Mouse (Mus musculus) hindbrain, embryonic 11.5 days (tissue): ENCODE results near the gene Tmc3. TPM values are rescaled to one million over a fixed set of nuclear protein-coding genes. Genes with fewer than 3 reads are reported as not detected.

Experiments
- ATAC-seq: fragments of 200-750 bp; cut with Nextera tagmentation; 2 replicates; pipeline ENCODE4 v1.8.0; 2017; ENCODE audit warnings: mild to moderate bottlenecking, moderate TSS enrichment, moderate library complexity; ENCODE audit not compliant: low FRiP score
- DNase-seq: peaks from one replicate; pipeline ENCODE4 v3.0.0-alpha.2; 2015; ENCODE audit warnings: low spot score
- H3K27ac ChIP-seq: fragments of 300-500 bp; sonication (generic); 2 replicates; pipeline ENCODE4 v1.5.1; 2014; ENCODE audit warnings: mild to moderate bottlenecking, low read depth, low read length
- H3K27me3 ChIP-seq: fragments of 300-500 bp; sonication (generic); 2 replicates; pipeline ENCODE4 v1.6.1; 2014; ENCODE audit warnings: mild to moderate bottlenecking, low read length, moderate library complexity, mixed read lengths; ENCODE audit not compliant: control insufficient read depth, insufficient read depth
- H3K36me3 ChIP-seq: fragments of 300-500 bp; sonication (generic); 2 replicates; pipeline ENCODE4 v1.6.1; 2014; ENCODE audit warnings: mild to moderate bottlenecking, low read length, moderate library complexity, mixed read lengths; ENCODE audit not compliant: control insufficient read depth, insufficient read depth
- H3K4me1 ChIP-seq: fragments of 300-500 bp; sonication (generic); replicated peaks from 2 replicates; pipeline ENCODE4 v1.6.1; 2014; ENCODE audit warnings: low read length, mixed read lengths; ENCODE audit not compliant: control insufficient read depth, insufficient read depth
- H3K4me2 ChIP-seq: fragments of 300-500 bp; sonication (generic); replicated peaks from 2 replicates; pipeline ENCODE4 v1.6.1; 2014; ENCODE audit warnings: mild to moderate bottlenecking, low read depth, low read length
- H3K4me3 ChIP-seq: fragments of 300-500 bp; sonication (generic); 2 replicates; pipeline ENCODE4 v1.5.1; 2014; ENCODE audit warnings: low read depth, low read length
- H3K9ac ChIP-seq: fragments of 300-500 bp; sonication (generic); 2 replicates; pipeline ENCODE4 v1.6.1; 2014; ENCODE audit warnings: low read depth, low read length
- H3K9me3 ChIP-seq: fragments of 300-500 bp; sonication (generic); 2 replicates; pipeline ENCODE4 v1.6.1; 2016; ENCODE audit warnings: low read length; ENCODE audit not compliant: control insufficient read depth
- WGBS: fragments of 180-500 bp; shearing (Covaris S2); extraction: QIAGEN DNeasy Blood & Tissue Kit; methylation state at CpG from one replicate; pipeline ENCODE4 v1.1.7; 2014; 5-methylcytosine and 5-hydroxymethylcytosine counted together
- polyA plus RNA-seq: library from polyadenylated mRNA; unstranded; fragments of >200 nt; fragmentation: Nextera tagmentation; extraction: Ambion mirVana; gene quantifications from 2 replicates; pipeline ENCODE4 v1.2.1, GENCODE M21; 2014

Tmc3 gene
- polyA plus RNA-seq, 1 experiment from 2014 or later: 1.5 TPM

DNA sequence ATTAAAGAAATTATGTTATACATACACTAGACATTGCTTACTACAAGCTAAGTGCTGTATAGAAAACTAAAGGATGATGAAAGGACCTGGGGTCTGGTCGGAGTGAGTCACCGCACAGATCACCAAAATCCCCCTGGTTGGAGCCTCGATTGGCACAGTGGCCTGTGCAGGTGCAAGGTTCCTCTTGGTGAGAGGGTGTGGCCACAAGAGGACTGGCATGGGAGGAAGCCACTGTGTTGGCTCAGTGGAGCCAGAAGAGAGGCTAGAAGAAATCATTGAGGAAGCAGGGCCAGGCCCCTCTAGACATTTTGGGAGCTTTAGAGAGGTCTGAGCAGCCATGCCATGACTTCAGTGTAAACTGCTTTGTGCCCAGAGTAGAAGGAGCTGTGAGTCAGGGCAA lies 54.4 kb downstream of the Tmc3 start:
- Histone ChIP-seq H3K27me3 (no peaks in the 10 kb centered on the region), H3K9ac (no peak overlapping the region), H3K4me1 (no peaks in the 10 kb centered on the region), H3K4me2 (no peak overlapping the region), H3K27ac (no peak overlapping the region), H3K36me3 (no peaks in the 10 kb centered on the region), H3K9me3 (no peaks in the 10 kb centered on the region), H3K4me3 (no peak overlapping the region)
- WGBS: 90% methylated on average over 3 of the region's 3 CpGs
- DNase-seq (no peak), ATAC-seq (no peak)

DNA sequence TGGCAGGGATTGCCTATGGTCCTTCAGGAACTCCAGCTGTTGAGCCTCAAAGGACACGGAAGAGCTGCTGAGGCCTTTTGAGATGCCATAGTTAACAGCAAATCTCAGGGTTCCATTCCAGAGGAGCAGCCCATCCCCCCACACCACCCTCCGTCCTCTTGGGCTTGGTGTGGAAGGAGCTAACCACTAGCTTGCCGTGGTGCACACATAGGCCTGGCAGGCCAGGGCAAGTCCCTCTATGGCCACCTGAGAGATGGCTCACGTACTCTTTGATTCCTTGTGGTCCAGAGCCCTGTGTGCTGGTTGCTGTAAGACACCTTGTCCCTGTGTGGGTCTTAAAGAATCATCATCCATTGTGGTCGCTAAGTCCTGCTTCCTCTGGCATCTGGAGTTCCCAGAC lies 55.9 kb downstream of the Tmc3 start:
- H3K27me3 ChIP-seq: no peaks in the 10 kb centered on the region
- H3K4me1 ChIP-seq: no peaks in the 10 kb centered on the region
- no peaks in the 10 kb centered on the region for H3K9me3 ChIP-seq
- no peak overlapping the region for H3K4me3 ChIP-seq
- 87% methylated on average over 5 of the region's 5 CpGs for WGBS
- no peak overlapping the region for H3K9ac ChIP-seq
- H3K27ac ChIP-seq: no peak overlapping the region
- H3K4me2 ChIP-seq: no peak overlapping the region
- H3K36me3 ChIP-seq: no peaks in the 10 kb centered on the region
- DNase-seq (no peak), ATAC-seq (no peak)

GRCm38 (mm10) chr7:83641163-83641562 lies 56.4 kb downstream of the Tmc3 start:
- Histone ChIP-seq H3K4me2 (no peak overlapping the region), H3K36me3 (no peaks in the 10 kb centered on the region), H3K4me1 (no peaks in the 10 kb centered on the region), H3K4me3 (no peak overlapping the region), H3K9me3 (no peaks in the 10 kb centered on the region), H3K9ac (no peak overlapping the region), H3K27ac (no peak overlapping the region), H3K27me3 (no peaks in the 10 kb centered on the region)
- DNase-seq (no peak), ATAC-seq (no peak)
- 73% methylated on average over 2 of the region's 2 CpGs for WGBS

GRCm38 (mm10) chr7:83643581-83643980 lies 58.9 kb downstream of the Tmc3 start:
- H3K36me3 ChIP-seq: no peaks in the 10 kb centered on the region
- DNase-seq (no peak), ATAC-seq (no peak)
- no peak overlapping the region for H3K4me3 ChIP-seq
- 93% methylated on average over 6 of the region's 6 CpGs for WGBS
- H3K9me3 ChIP-seq: no peaks in the 10 kb centered on the region
- H3K4me1 ChIP-seq: no peaks in the 10 kb centered on the region
- H3K27me3 ChIP-seq: no peaks in the 10 kb centered on the region
- no peak overlapping the region for H3K9ac ChIP-seq
- H3K4me2 ChIP-seq: no peak overlapping the region
- no peak overlapping the region for H3K27ac ChIP-seq

DNA sequence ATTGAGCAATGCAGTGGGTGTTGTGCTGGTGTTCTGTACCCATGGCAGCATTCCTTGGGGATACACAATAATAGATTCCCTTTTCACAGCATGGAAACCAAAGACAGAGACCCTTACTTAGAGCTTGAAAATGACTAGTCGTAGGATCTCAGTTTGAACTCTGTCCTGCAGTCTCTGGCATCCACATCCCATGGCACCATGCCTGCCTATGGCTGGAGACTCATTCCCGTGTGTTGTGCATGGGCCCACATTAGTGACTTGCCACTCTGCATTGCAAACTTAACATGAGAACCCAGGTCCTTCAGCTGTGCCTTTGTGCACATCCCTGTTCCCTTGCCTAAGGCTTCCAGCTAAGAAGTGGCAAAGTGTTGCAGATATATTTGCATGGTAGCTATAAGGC lies 60.0 kb downstream of the Tmc3 start:
- H3K27me3 ChIP-seq: no peaks in the 10 kb centered on the region
- WGBS: 86% methylated on average over 2 of the region's 2 CpGs
- H3K27ac ChIP-seq: no peak overlapping the region
- no peak overlapping the region for H3K4me3 ChIP-seq
- ATAC-seq: no peak
- H3K4me1 ChIP-seq: no peaks in the 10 kb centered on the region
- H3K9ac ChIP-seq: no peak overlapping the region
- DNase-seq: no peak
- no peak overlapping the region for H3K4me2 ChIP-seq
- H3K9me3 ChIP-seq: no peaks in the 10 kb centered on the region
- H3K36me3 ChIP-seq: no peaks in the 10 kb centered on the region

DNA sequence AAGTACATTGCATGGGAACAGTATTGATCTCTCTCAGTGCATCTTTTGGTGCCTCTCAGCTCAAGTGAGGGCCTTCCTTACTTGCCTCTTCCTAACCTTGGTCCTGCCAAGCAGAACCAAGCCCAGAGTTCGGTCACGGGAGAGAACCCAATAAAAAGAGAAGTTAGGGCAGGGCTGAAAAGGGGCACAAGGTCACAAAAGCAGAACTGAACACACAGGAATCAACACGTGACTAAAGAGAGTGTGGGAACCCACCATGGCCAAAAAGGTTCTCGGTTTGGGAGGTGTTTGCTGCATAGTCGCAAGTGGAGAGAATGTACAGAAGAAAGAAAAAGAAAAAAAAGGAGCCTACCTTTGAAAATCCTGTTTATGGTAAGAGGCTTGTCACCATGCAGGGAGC lies 60.7 kb downstream of the Tmc3 start:
- WGBS: 81% methylated on average over 5 of the region's 5 CpGs
- Histone ChIP-seq H3K4me1 (no peaks in the 10 kb centered on the region), H3K4me2 (no peak overlapping the region), H3K27ac (no peak overlapping the region), H3K9me3 (no peaks in the 10 kb centered on the region), H3K27me3 (no peaks in the 10 kb centered on the region), H3K36me3 (no peaks in the 10 kb centered on the region), H3K4me3 (no peak overlapping the region), H3K9ac (no peak overlapping the region)
- DNase-seq: no peak
- ATAC-seq: no peak

DNA sequence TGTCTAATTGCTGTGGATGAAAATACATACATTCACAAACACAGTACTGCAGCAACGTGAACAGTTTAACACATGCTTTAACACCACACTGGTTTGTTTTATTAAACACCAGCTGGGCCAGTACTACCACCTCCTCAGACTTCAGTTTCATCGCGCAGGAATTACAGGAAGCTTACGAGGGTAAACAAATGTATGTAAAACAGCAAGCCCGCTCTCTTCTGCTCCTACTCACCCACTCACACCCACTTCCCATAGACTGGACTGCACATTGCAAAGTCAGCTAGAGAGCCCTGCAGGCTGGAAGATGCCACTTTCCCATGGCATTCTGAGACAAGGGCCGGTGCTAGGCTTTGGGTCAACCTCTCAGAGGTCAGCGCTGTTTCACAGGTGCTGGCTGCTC lies 64.1 kb downstream of the Tmc3 start:
- no peak overlapping the region for H3K4me2 ChIP-seq
- no peaks in the 10 kb centered on the region for H3K4me1 ChIP-seq
- no peak overlapping the region for H3K27ac ChIP-seq
- H3K27me3 ChIP-seq: no peaks in the 10 kb centered on the region
- no peak for ATAC-seq
- 88% methylated on average over 7 of the region's 7 CpGs for WGBS
- no peak for DNase-seq
- H3K4me3 ChIP-seq: no peak overlapping the region
- no peaks in the 10 kb centered on the region for H3K36me3 ChIP-seq
- no peak overlapping the region for H3K9ac ChIP-seq
- no peaks in the 10 kb centered on the region for H3K9me3 ChIP-seq

DNA sequence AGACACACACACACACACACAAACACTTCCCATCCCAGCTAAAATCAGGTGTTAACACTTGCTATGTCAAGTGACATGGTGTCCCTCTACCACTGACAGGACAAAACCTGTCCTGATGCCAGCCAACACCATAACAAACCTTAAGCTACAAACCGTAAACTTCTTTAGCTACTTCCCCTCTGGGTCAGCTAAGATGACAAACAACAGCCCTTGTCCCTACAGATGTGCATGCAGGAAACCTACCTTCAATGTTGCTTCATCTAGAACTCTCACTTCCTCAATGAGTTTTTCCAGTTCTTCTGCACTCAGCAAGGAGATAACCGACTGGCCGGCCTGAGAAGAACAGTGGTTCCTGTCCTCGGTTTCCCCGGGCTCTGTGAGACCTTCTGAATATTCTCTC lies 65.9 kb downstream of the Tmc3 start:
- 96% methylated on average over 5 of the region's 5 CpGs for WGBS
- Histone ChIP-seq H3K36me3 (no peaks in the 10 kb centered on the region), H3K27me3 (no peaks in the 10 kb centered on the region)

GRCm38 (mm10) chr7:83652498-83652897 lies 67.8 kb downstream of the Tmc3 start:
- no peaks in the 10 kb centered on the region for H3K36me3 ChIP-seq
- no peak overlapping the region for H3K4me3 ChIP-seq
- ATAC-seq: no peak
- H3K9ac ChIP-seq: no peak overlapping the region
- H3K27me3 ChIP-seq: no peaks in the 10 kb centered on the region
- no peaks in the 10 kb centered on the region for H3K4me1 ChIP-seq
- WGBS: 80% methylated on average over 5 of the region's 5 CpGs
- H3K27ac ChIP-seq: no peak overlapping the region
- no peaks in the 10 kb centered on the region for H3K9me3 ChIP-seq
- DNase-seq: no peak
- no peak overlapping the region for H3K4me2 ChIP-seq

More for the DNA sequence above, 65.9 kb downstream of the Tmc3 start:
- Histone ChIP-seq H3K4me3 (no peak overlapping the region), H3K4me1 (no peaks in the 10 kb centered on the region), H3K4me2 (no peak overlapping the region), H3K9ac (no peak overlapping the region), H3K9me3 (no peaks in the 10 kb centered on the region), H3K27ac (no peak overlapping the region)
- ATAC-seq (no peak), DNase-seq (no peak)
